Mouse (Mus musculus) telencephalon, adult 2 months (tissue): Measurements from ENCODE around the gene Ino80.
A peak's percentile ranks its signal among the peaks of the same experiment; 100 is the strongest.

Experiments
- DNase-seq: peaks from one replicate; pipeline ENCODE4 v3.0.0-alpha.2; 2011; ENCODE audit warnings: low read depth, low spot score

The Ino80 gene

DNA sequence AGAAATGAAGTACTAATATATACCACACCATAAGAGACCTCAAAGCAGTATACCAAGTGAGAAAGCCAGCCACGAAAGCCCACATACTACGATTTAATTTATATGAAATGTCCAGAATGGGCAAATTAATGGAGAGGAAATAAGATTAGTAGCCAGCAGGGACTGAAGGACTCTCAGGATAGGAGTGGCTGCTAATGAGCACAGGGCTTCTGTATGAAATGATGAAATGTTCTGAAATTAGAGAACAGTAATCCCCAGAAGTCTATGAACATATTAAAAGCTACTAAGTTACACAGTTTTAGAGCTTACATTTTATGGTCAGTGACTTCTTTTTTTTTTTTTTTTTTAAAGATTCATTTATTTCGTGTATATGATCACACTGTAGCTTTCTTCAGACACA, 22.9 kb downstream of the Ino80 start:
- no peak for DNase-seq

GRCm38 (mm10) chr2:119436988-119437387, 40.5 kb downstream of the Ino80 start:
- DNase-seq = peak; percentile 12

GRCm38 (mm10) chr2:119436467-119436866, 41.0 kb downstream of the Ino80 start:
- no peak for DNase-seq

DNA sequence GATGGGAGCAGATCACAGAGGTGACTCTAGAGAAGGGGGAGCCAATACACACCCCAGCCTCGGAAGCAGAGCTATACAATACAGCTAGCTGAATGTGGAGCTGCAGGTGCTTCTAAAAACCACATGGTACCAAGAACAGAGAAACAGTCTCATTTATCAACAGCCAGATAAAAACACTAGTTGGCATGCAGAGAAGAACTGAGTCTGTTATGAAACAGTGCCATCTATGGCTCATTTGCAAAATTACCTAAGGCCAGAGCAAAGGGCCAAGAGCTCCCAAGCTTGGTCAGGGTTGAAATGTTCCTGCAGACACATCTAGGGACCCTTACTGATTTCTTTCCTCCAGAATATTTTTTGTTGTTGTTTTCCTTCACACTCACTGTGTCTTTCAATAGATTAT, 63.7 kb downstream of the Ino80 start:
- DNase-seq = peak; percentile 41

DNA sequence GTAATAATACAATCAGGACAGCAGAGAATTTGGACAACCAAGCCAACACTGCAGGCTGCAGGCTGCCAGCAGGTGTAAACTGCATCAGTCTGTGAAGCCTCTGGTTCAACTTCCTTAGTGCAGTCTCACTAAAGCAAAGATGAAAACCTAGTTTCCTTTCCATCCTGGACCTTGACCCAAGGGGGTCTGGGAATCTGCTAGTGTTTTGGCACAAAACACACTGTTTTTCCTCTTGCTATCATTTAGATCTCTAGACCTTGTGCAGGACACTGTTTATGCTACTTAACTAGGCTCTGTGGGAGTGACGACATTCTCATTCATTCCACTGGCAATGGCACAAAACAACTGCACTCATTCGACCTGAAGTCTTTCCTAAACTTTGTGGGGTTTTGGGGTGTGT, 65.8 kb downstream of the Ino80 start:
- no peak for DNase-seq

DNA sequence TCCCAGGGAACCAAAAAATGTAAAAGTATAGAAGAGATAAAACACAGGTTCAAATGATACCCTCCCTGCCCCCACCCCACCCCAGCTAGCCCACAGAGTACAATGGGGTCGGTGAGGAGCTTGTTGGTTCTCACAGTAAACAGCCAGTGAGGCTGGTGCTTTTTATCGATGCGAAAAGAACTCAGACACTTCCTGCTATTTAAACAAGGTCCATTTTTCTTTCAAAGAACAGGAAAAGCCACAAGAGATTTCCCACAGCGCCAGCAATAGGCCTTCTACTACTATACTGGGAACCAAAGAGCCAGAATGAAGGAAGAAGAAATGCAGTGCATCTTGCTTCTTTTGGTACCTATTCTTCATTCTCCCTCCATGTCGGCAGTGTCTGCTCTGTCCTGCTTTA, 66.5 kb downstream of the Ino80 start:
- DNase-seq = no peak

DNA sequence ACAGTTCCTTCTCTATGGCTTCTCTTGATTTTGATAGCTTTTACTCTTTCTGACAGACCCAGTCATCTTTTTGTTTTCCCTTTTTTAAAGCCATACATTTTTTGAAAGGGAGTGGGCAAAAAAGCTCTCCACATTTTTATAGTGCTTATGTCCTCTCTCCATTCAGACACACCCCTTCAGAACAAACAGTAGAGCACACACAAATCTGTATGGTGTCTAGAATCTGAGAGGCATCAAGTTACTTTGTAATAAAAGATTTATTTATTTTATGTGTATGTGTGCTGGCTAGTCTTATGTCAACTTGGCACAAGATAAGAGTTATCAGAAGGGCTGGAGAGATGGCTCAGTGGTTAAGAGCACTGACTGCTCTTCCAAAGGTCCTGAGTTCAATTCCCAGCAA, 68.8 kb downstream of the Ino80 start:
- DNase-seq = no peak

- DNase-seq = no peak
Measured at GRCm38 (mm10) chr2:119408278-119408677, 69.2 kb downstream of the Ino80 start.

- no peak for DNase-seq
Measured at GRCm38 (mm10) chr2:119399313-119399712, 78.2 kb downstream of the Ino80 start.

DNA sequence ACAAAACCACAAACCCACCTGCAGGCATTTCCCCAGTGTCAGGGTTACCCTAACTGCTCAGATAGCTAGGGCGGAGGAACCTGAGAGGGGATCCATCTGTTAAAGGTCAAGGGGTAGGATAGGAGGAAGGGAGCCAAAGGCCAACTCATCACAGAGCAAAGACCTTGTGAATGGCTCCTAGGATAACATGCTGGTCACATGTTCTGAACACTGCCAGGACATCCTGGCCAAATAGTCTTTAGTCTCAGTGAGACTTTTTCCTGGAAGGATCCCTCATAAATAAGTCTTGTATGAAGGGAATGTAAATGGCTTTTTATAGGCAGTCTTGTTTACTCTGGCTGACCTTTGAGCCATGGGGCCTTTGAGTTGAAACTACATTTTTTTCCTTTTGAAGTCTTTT, 78.8 kb downstream of the Ino80 start:
- DNase-seq = no peak

GRCm38 (mm10) chr2:119398252-119398651, 79.2 kb downstream of the Ino80 start:
- DNase-seq = no peak

- no peak for DNase-seq
Measured at GRCm38 (mm10) chr2:119389992-119390391, 87.5 kb downstream of the Ino80 start.

DNA sequence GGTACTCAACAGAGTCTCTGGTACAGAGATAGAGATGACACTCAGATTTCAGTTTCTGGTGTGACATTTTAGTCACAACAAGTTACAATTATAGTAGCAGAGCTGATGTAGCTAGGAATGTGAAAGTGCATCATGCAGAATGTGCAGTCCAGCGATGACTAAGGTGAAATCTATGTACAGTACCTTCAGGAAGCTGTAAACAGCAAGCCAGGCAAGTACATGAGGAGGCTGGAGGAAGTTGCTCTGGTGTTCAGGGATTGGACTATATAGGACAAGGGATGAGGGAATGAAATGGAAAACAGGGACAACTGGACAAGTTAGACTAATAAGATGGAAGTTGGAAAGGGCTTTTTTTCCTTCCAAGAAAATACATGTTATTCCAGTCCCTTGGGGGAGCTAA, 89.2 kb downstream of the Ino80 start:
- peak; percentile 4 for DNase-seq

- DNase-seq = no peak
Measured at GRCm38 (mm10) chr2:119379455-119379854, 98.0 kb downstream of the Ino80 start.

DNA sequence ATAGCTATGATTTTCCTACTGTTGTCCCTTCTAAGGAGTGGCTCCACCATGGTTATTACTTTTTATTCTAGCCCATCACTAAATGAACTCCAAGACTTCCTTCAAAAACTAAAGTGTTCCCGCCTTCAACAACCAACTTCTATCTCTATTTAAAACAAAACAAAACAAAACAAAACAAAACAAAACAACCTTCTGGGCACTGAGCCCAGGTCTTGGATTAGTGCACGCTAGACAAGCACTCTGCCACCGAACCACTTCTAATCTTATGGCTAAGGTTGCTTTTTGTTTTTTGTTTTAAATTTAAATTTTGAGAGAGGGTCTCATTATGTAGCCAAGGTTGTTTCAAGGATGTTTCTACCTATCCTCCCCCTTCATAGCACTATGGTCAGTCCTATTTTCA, 99.7 kb downstream of the Ino80 start:
- no peak for DNase-seq

DNA sequence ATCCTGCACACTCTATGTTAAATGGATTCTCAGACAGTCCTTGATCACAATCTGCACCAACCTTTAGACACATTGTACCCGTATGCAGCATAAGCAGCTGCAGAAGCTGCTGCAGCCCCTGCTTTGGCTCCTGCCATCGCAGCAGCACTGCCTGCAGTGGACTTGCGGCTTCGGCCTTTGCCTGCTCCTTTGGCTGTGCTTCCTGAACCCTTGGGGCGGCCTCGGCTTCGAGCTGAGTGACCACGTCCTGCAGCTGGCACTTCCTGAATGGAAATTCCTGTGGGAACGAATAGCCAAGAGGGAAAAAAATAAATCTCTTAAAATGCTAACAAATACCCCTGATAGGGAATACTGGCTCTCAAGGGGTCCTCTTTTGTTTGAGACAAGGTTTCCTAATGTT, 100.2 kb downstream of the Ino80 start:
- DNase-seq = no peak

GRCm38 (mm10) chr2:119370116-119370515, 107.4 kb downstream of the Ino80 start:
- no peak for DNase-seq

GRCm38 (mm10) chr2:119367346-119367745, 110.1 kb downstream of the Ino80 start:
- no peak for DNase-seq

DNA sequence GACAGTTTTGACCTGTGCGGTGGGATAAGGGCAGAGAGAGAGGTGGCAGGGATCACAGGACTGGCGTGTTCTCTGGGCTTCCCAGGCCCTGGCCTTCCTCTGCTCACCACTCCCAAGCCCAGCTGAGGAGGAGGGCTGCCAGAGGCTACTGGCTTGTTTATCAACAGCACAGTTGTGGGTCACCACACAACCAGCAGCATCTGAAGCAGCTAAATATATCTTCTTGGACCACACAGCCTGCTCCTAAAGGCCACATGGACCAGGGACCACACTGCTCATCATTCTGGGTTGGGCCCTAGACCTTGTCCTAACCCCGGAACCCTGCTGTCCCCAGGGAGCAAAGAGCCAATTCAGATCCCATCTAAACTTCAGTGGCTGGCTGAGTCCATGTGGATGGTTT, 112.5 kb downstream of the Ino80 start:
- no peak for DNase-seq

DNA sequence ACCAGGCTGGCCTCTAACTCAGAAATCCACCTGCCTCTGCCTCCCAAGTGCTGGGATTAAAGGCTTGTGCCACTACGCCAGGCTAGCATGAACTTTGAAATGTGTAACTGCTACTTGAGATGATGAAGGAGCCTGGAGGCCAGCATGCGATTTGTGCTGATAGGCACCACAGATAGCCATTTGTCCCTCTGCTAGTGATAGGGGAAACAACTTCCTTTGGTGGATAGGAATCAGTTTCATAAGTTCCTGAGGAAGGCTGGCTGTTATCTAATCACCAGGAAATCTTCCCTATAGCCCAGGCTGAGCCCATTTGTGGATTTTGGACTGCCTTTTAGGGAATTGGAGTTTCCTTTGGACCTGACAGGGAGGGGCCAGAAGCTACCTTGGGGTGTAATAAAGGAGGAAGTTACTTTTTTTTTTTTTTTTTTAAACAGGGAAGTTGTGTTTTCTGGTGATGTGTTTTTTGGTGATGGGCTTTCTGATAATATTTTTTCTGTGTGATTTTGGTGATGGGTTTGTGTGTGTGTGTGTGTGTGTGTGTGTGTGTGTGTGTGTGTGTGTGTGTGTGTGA, 117.7 kb downstream of the Ino80 start:
- DNase-seq = no peak

DNA sequence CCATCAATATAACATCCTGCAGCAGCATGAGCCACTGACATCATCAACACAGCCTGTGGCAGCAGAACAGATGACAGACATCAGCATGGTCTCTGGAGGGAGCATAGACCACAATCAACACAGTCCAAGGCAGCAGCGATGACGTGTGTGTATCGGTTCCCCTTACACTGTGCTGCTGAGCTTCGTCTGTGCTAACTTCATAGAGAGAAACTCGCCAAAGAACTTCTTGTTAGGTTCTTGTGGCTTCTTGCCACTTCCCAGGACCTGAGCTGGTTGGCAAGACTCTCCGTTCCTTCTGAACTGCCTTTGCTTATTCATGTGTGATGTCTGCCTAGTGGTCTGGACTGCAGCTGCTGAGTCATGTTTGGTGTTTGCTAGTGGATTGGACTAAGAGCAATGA, 119.2 kb downstream of the Ino80 start:
- no peak for DNase-seq

- no peak for DNase-seq
Measured at GRCm38 (mm10) chr2:119356805-119357204, 120.7 kb downstream of the Ino80 start.

GRCm38 (mm10) chr2:119356310-119356709, 121.2 kb downstream of the Ino80 start:
- DNase-seq = no peak

DNA sequence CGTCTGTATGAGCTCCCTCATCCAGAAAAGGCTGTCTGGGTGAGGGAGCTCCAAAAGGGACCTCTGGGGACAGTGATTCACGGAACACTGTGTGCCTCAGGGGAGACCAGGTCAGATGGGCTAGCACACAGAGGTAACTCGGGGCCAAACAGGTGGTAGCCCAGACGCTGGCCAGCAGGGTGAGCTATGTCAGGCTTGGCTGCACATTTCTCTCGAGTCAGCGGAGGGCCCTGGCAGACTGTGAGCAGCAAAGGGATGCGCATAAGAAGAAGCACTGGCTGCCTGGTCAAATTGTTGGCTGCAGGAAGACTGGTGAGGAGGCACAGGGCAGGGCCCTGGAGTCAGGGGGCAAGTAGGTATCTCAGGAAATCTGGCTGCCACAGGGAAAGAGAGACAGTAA, 121.8 kb downstream of the Ino80 start:
- no peak for DNase-seq
